Mouse (Mus musculus) megakaryocyte progenitor cell, adult 5-6 weeks (primary cell): ENCODE measurements around the gene Cd209g. TPM values are rescaled to one million over a fixed set of nuclear protein-coding genes. Genes with fewer than 3 reads are reported as not detected.
"Not testable (repeated sequence)": the region's sequence is repeated elsewhere in the genome, so short reads cannot be mapped to it uniquely, and the experiment has no call there.

Source experiments
- ATAC-seq: replicated peaks from 2 replicates; pipeline ENCODE4 v1.8.0; 2016; ENCODE audit warnings: mild to moderate bottlenecking, moderate TSS enrichment, inconsistent platforms; ENCODE audit not compliant: poor library complexity
- total RNA-seq, 2 experiments: library from RNA; stranded (forward) in 1 of 2; stranded (reverse) in 1 of 2; fragments of 157-497, 149-512 nt in 1 of 2; fragments of 200-1000 nt in 1 of 2; gene quantifications; 2 replicates each; pipeline versions ENCODE4 v1.2.3 to v1.2.4; 2015 to 2017

The Cd209g gene
- total RNA-seq (2015) (0.22 TPM in 1 of 2 replicates, not detected in the other), total RNA-seq (2017) (not detected in 2 replicates)

DNA sequence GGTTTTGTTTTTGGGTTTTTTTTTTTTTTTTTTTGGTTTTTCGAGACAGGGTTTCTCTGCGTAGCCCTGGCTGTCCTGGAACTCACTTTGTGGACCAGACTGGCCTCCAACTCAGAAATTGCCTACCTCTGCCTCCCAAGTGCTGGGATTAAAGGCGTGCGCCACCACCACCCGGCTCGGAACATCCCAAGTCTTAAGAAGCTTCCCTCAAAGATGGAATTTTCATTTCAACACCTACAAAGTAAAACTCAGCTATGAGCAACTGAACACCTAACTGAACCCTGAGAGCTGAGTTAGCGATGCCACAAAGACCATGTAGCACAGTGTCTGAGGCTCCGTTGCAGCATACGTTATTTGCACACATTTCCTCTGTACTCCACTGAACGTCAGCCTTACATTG, at the start of gene Cd209g:
Gene Cd209g (plus strand): TSS at position 301 of the 400 bp plus-strand sequence.
- ATAC-seq: no peak

DNA sequence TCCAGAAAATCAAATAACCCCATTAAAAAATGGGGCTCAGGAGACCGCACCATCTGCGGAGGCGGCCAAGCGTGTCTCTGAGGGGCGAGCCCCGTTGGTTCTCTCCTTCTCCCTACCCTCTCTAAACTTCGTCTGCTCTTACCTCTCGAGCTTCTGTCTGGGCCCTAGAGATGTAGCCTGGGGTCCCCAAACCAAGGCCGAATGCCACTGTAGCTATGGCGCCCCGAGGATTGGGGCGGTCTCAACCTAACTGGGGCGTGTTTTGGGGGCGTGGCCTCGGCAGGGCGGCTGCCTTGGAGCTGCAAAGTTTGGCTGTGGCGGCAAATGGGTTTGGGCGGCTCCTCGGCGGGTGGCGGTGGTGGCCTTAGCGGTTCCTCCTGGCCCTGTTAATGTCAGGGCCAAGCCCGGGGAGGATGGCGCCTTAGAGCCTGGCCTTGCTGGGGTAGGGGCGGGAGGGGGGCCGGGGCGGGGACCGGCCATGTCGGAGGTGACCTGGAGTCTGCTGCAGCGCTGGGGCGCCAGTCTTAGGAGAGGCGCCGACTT, 46.6 kb upstream of the Cd209g start:
- peak; percentile 76 for ATAC-seq

DNA sequence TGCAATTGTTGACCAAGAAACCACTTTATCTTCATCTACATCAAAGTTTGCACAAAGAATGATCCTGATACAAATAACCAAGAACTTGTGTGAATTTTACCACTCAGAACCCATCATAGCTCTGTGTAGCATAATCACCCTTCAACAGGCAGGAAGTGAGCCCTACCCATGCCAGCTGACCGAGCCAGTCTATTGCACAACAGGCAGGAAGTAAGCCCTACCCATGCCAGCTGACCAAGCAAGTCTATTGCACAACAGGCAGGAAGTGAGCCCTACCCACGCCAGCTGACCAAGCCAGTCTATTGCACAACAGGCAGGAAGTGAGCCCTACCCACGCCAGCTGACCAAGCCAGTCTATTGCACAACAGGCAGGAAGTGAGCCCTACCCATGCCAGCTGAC, 45.4 kb upstream of the Cd209g start:
- ATAC-seq: not testable (repeated sequence)

DNA sequence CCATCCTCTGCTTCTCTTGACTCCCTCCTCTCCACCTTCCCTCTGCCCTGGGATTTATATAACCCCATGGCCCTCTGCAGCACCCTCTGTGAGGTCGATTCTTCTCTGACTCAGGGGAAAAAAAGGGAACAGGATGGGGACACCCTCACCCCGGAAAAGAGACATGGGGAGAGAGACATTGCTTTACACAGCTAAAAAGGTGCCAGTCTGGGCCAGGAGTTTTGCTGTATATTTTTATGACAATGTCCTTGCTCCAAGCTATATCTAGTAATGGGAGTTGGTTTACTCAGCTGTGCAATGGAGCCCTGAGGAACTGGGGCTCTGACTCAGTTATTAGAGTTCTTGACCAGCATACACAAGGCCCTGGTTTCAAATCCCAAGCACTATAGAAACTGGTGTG, 28.2 kb upstream of the Cd209g start, which contains the start of gene Cd209f:
Gene Cd209f (minus strand): TSS at position 101 of the 400 bp plus-strand sequence.
- ATAC-seq: not testable (repeated sequence)

DNA sequence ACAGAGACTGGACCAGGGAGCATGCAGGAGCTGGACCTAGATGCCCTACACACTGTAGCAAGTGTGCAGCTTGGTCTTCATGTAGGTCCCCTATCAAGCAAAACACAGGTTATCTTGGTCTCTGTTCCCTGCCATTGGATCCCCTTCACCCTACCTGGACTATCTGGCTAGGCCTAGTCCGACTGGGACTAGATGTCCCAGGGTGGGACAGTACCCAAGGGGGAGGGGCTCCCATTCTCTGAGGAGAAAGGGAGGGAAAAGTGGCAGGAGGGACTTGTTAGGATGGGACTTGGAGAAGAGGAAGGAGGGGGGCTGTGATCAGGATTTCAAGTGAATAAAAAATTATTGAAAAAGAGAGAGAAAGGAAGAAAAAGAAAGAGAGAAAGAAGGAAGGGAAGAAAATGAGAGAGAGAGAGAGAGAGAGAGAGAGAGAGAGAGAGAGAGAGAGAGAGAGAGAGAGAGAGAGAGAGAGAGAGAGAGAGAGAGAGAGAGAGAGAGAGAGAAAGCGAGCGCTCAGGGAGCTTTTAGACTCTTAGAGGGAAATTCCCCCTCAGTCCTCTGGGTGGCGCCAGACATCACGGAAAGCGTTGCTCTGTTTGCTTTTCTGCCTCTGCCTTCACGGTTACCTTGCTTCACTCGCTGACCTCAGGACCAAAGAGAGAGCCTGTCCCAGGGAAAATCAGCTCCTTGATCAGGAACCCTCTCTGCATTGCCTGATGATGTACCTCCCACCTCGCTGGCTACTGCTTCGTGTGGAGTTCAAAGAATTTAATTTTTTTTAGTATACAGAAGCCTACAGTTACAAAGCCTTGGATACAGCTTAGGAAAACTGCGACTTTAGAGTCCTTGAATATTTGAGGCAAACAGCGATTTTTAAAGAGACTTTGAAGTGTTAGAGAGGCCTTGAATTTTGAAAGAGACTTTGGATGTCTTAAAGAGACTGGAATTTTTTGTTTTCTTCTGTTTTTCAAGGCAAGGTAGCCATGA, 6.1 kb downstream of the Cd209g start:
- ATAC-seq: peak; percentile 99

DNA sequence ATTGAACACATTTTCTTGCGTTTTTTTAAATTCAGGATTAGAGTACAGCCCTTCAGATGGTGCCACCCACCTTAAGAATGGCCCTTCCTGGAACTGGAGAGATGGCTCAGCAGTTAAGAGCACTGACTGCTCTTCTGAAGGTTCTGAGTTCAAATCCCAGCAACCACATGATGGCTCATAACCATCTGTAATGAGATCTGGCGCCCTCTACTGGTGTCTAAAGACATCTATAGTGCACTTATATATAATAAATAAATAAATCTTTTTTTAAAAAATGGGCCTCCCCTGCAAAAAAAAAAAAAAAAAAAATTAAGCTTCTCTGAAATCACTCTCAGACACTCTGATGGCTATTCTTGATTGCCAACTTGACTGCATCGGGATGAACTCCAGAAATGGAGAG, 7.8 kb downstream of the Cd209g start:
- no peak for ATAC-seq

DNA sequence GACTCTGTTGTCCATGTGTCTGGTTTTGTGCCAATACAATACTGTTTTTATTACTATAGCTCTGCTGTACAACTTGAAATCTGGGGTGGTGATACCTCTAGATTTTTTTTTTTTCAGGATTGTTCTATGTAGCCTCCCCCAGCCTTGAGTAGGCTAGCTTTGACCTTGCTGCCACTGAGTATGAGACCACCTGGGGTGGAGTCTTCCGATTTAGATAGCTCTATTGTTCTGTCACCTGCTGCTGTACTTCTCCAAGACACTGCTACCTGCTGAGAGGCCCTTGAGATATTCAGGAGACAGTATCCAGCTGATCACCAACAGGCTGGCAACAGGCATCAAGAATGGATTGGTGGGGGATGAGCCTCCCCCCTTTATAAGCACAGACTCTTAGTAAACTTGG, 13.4 kb downstream of the Cd209g start:
- no peak for ATAC-seq

DNA sequence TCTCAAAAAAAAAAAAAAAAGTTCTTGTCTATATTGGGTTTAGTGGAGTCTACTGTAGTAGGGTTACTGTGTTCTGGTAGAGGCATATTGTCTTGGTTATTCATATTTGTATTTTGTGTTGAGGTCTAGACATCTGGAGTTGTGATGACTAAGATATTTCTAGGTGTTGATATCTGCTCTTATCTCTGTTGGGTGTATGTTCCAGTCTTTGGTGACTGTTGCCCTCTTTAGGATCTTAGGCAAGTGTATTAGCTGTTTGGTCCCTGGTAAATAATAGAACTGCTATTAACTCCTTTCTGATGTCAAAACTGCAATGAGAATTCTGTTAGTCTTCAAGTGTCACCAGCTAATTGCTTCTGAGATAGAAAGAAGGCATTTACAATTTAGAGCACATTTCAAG, 21.0 kb downstream of the Cd209g start:
- ATAC-seq: no peak

DNA sequence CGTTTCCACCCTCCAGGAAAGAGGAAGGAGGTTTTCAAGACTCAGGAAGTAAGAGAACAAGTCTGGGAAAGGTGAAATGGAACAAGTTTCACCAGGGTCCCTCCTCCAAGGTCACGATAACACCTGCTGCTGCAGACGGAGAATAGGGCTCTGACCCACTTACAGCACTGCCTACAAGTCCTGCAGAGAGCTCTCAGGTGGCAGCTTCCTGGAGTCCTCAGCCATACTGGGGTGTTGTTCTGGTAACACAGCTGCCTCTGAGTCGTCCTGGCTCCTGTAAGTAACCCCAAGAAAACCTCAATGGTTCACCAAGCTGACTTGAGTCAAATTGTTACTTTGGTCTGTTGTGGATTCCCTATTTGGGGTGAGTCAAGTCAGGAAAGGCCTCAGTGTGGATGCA, 28.9 kb downstream of the Cd209g start:
- no peak for ATAC-seq

DNA sequence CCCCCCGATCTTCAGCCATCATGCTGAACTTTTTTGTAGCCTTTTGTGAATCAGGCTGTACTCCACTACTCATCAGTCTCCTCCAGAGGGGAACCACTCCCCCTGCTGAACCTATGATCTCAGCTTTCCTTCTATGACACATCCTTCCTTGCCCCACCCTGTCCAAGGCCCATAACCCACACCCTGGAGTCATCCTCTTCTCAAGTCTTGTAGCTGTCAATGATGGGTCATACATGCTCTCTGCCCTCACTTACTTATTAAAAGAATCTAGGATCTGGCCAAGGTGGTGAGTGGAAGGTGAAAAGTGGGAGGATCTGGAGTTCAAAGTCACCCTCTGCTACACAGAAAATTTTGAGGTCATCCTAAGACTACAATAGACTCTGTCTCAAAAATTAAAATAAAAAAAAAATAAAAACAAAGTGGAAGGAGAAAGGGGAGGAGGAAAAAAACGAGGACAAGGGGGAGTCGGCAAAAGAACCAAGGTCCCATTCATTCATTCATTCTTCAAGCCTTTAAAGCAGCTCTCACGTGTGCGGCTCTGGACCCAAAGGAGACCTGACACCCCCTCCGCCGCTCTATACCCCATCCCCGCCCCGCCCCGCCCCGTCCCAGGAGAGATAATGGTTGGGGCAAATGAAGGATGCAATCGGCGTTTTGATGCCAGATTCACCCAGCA, 31.4 kb downstream of the Cd209g start:
- ATAC-seq: no peak

DNA sequence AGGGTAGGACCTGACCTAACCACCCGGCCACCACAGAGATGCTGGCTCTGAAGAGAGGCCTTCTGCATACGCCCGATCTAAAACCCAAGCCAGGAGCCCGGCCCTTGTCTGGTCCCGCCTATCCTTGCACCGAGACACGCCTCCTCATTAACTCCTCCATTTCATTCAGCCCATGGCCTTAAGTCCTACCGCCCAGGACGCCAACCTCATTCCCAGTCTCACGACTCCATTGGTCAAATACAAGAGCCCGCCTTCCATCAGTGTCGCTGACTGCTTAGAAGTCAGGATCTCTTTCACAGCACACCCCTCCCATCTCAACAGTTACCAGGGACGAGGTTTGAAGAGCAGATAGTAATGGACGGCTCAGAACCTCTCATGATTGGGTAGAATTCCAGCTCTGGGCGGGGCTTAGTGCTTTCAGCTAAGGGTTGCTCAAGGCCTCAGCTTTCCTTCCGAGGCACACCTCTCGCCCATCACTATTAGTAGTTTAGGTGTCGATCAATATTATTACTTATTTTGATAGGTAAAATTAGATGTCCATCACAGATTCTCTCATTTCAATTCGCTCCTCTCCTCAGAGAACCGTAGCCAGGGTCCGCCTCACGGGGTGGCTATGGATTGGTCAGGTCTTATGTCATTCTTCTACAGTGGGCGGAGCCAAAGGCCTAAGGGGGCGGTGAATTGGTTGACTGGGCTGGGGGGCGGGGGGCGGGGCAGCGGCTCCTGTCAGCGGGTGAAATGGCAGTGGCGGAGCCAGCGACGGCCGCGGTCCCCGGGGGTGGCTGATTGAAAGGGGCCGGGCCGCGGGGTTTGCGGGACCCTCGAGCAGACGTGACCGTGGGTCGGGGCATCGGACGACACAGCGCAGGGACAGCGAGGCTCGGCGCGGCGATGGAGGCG, 32.2 kb downstream of the Cd209g start, which contains the start of gene Evi5l:
Gene Evi5l (plus strand): TSS at position 716 of the 900 bp plus-strand sequence.
- peak; percentile 79 for ATAC-seq

DNA sequence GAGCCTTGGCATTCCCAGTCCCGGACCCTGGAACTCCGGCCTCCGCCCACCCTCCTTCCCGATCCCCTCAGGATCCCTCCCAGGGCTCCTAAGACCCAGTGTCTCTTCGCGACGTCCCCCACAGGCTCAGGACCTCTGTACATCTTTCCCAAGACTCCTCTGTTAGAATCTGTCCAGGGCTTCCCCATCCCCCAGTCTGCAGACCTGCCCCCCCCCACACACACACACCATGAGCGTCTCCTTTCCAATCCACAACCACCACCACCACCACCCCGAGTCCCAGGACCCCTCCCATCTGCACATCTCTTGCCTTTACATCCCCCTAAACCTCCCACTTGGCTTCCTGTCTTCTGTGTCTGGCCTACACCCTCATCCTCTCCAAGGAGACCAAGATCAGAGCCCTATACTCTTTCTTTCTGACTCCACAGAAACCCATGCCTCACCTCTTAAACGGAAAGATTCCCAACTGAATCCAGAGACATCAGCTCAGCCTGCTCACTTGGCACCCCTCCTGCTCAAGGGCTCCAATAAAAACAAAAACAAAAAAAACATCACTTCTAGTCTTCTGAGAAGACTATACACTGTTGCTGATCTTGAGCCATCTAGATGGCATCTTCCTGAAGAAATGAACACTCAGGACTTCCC, 33.1 kb downstream of the Cd209g start:
- no peak for ATAC-seq

DNA sequence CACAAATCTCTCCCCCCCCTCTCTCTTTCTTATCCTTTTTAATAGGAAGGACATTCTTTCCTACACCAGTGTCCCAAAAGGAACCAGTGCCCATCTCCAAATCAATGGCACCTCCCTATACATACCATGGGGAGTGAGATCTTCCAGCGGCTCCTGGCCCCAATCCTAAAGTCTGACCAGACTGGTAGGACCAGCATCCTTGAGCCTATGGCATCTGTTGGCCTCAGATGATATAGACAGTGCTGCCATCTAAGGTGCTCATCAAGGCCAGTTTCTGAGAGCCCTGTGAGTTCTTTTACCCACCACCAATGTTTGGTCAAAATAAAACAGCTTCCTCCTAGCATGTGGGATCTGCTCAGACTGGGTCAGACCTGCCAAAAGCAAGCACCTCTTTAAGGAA, 34.0 kb downstream of the Cd209g start:
- no peak for ATAC-seq

DNA sequence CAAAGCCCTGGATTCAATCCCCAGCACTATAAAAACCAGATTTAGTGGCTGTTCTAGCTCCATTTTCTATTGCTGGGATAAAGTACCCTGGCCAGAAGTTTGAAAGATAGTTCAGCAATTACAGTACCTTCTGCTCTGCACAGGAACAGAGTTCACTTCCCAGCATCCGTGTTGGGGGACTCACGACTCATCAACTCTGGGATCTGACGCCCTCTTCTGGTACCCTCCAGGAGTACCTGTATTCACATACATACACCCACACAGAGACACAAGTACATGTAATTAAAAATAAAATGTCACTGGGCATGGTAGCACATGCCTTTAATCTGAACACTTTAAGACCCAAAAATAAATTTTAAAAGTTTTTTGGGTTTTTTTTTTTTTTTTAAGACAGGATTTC, 38.6 kb downstream of the Cd209g start:
- no peak for ATAC-seq

DNA sequence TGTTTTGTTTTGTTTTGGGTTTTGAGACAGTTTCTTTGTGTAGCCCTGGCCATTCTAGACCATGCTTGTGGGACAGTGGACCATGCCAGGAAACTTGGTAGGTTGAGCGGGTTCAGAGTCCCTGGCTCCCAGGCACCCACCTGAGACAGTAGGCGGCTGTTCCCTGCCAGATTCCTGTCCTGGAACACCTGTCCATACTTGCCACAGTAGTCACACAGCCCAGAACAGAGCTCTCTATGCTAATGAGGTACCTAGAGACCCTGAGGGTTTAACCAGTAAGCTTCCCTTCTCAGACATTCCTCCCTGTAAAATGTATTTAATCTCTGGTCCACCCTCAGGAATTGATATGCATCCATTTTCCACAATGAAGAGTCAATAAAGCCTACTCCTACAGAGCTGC, 40.1 kb downstream of the Cd209g start:
- ATAC-seq: no peak

DNA sequence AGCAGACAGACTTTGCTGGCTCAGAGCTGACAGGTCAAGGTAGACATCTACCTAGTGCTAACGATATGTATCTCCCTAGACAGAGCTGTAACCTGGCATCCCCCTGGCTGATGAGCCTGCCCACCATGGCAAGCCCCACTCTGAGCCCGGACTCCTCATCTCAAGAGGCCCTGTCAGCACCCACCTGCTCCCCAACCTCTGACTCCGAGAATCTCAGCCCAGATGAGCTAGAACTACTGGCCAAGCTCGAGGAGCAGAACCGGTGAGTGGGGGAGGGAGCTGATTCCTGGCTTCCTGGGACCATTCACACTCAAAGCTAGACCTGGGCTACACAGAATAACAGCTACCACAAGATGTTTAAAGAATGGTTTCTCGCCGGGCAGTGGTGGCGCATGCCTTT, 49.5 kb downstream of the Cd209g start:
- no peak for ATAC-seq

DNA sequence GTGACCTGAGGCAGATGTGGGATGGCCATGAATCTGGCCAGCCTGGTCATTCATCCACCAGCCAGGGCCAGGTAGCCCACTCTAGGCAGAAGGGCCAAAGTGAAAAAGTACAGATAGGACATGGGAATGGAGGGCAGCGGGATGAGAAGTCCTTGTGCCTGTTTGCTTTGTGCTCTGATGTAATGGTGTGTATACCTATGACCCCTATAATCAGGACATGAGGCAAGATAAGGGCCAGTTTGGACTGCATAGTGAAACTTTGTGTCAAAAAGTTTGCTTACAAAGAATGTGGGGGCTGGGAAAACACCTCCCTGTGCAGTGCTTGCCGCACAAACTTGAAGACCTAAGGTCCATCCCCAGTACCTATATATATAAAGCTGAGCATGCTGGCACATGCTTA, 52.3 kb downstream of the Cd209g start:
- no peak for ATAC-seq
